Mouse (Mus musculus): ENCODE data around the gene Eva1a. TPM values are rescaled to one million over a fixed set of nuclear protein-coding genes. Genes with fewer than 3 reads are reported as not detected.

Eva1a gene
- not detected for polyA plus RNA-seq (2017; shearing (Covaris generic))

DNA sequence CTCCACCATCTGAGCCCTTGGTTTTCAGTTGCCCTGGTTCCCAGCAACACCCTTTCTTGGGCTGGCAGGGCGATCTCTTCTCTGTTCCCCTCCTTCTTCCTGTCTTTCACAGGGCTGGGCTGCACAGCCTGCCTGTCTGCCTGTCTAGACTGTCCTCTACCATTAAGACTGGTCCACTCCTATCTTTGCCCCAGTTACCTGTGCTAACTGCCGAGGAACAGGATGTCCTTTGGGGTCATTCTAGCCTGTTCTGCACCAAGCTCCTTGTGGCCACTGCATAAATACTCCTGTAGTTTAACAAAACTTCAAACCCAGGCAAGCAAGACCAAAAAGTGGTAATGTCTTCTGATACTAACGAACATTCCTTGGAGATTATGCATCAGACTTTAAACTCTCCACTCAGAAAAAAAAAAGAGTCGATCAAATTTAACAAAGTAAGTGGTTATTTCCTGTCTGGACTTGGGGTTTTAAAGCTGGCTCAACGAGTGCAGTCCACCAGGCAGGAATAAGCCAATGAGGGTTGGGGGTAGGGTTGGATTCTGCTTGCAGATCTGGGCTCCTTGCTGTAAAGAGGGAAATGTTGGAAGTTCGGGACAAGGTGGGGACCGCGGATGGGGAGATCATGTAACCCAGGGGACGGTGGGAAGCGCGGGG is at the start of gene Eva1a:
Eva1a (plus strand) TSS at position 210 of the 654 bp plus-strand sequence.

Other genes starting within 250 kb of the Eva1a start
- 5.8 TPM for gene Gcfc2, start 117.4 kb upstream of the Eva1a start, polyA plus RNA-seq (2017; shearing (Covaris generic))
- gene Mrpl19, start 75.1 kb upstream of the Eva1a start, polyA plus RNA-seq (2017; shearing (Covaris generic)) = 65.7 TPM

Data from inflammation-experienced regulatory T-cells, adult 16 weeks (primary cell).